Mouse (Mus musculus) neural tube, embryonic 13.5 days (tissue): ENCODE results near the gene Gpr158. TPM values are rescaled to one million over a fixed set of nuclear protein-coding genes. Genes with fewer than 3 reads are reported as not detected.

ENCODE experiments used
- ATAC-seq: fragments of 200-750 bp; cut with Nextera tagmentation; 2 replicates; pipeline ENCODE4 v1.8.0; 2017; ENCODE audit warnings: low read depth, mild to moderate bottlenecking, moderate TSS enrichment, moderate library complexity
- H3K27ac ChIP-seq: fragments of 300-500 bp; sonication (generic); replicated peaks from 2 replicates; pipeline ENCODE4 v1.5.1; 2015; ENCODE audit warnings: moderate library complexity, mild to moderate bottlenecking, inconsistent platforms
- H3K27me3 ChIP-seq: fragments of 300-500 bp; sonication (generic); 2 replicates; pipeline ENCODE4 v1.6.1; 2015; ENCODE audit warnings: mild to moderate bottlenecking, inconsistent platforms
- H3K36me3 ChIP-seq: fragments of 300-500 bp; sonication (generic); 2 replicates; pipeline ENCODE4 v1.6.1; 2015; ENCODE audit warnings: mild to moderate bottlenecking, inconsistent platforms
- H3K4me1 ChIP-seq: fragments of 300-500 bp; sonication (generic); replicated peaks from 2 replicates; pipeline ENCODE4 v1.6.1; 2015; ENCODE audit warnings: inconsistent platforms
- H3K4me2 ChIP-seq: fragments of 300-500 bp; sonication (generic); 2 replicates; pipeline ENCODE4 v1.6.1; 2015; ENCODE audit warnings: inconsistent platforms, mild to moderate bottlenecking, moderate library complexity
- H3K4me3 ChIP-seq: fragments of 300-500 bp; sonication (generic); 2 replicates; pipeline ENCODE4 v1.5.1; 2015; ENCODE audit warnings: mild to moderate bottlenecking, inconsistent platforms
- H3K9ac ChIP-seq: fragments of 300-500 bp; sonication (generic); 2 replicates; pipeline ENCODE4 v1.6.1; 2015; ENCODE audit warnings: moderate library complexity, mild to moderate bottlenecking, inconsistent platforms
- H3K9me3 ChIP-seq: fragments of 300-500 bp; sonication (generic); 2 replicates; pipeline ENCODE4 v1.6.1; 2016; ENCODE audit warnings: inconsistent platforms
- WGBS: fragments of 180-500 bp; shearing (Covaris S2); methylation state at CpG from one replicate; pipeline ENCODE4 v1.1.7; 2015; 5-methylcytosine and 5-hydroxymethylcytosine counted together
- polyA plus RNA-seq: library from polyadenylated mRNA; unstranded; fragments of >200 nt; fragmentation: Nextera tagmentation; extraction: Ambion mirVana; gene quantifications from 2 replicates; pipeline ENCODE4 v1.2.1, GENCODE M21; 2015

Gene Gpr158
- 2.2 and 2.5 TPM in 2 replicates for polyA plus RNA-seq

DNA sequence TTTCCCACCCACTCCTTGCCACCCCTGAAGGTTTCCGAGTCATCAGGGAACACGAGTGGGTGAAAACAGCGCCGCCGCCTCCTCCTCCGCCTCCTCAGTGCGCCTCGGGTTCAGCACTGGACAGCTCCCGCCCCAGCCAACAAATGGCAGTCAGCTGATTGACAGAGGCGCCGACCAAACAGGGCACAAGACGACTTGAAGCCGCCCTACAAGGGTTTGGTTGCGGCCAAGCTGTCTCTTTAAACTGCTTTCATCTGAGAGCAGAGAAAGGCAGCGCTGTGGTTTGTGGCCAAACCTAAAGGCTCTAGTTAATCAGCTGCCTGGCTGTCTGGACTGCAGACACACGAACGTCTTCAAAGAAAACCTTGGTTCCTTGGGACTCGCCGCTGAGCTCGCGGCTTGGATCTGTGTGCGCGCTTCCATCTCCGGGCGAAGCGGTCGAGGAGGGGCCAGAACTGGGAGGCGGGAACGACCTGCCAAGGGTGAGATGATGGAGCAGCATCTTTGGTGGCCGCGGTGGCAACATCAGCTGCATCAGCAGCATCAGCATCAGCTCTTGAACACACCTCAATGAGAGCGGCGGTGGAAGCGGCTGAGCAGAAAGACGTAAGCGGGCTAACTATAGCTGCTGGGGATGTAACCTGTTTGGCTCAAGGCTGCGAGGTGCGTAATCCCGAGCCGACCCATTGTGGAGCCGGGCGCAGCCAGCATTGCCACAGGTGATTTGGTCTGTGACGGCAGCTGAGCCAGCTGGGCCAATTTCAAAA is at the start of gene Gpr158:
Gpr158 (plus strand) TSS at position 198 of the 767 bp plus-strand sequence.
- Histone ChIP-seq H3K27ac (peak within 1 kb of the TSS; percentile 82), H3K4me1 (peaks cover 22% of the 10 kb centered on the region), H3K9ac (peak within 1 kb of the TSS; percentile 73), H3K4me3 (peak within 1 kb of the TSS; percentile 60), H3K4me2 (peak within 1 kb of the TSS; percentile 70), H3K9me3 (no peaks in the 10 kb centered on the region), H3K36me3 (no peaks in the 10 kb centered on the region), H3K27me3 (peaks cover 35% of the 10 kb centered on the region)
- WGBS, result under 1% methylated on average over 43 of the region's 43 CpGs
- peak; percentile 98 for ATAC-seq

DNA sequence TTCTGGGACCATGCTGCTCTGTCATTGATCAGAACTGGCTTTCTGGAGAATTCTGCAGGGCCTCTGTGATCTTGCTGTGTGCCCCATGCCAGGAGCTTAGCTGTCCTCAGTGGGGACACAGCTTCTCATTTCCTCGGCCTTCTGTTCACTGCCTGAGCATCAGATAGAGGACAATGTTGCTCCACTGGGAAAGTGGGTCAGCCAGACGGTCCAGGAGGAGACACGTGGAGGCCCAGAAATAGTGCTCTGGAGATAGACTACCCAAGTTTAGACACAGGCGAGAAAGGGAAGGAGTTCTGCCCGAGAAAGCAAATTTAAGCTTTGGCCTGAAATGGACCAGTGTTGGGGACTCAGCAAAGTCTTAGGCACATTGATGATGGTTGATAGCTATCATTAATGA is 23.5 kb upstream of the Gpr158 start:
- Histone ChIP-seq H3K9ac (no peak overlapping the region), H3K36me3 (no peaks in the 10 kb centered on the region), H3K9me3 (no peaks in the 10 kb centered on the region), H3K4me2 (no peak overlapping the region), H3K4me1 (no peaks in the 10 kb centered on the region), H3K27me3 (no peaks in the 10 kb centered on the region), H3K27ac (no peak overlapping the region), H3K4me3 (no peak overlapping the region)
- 81% methylated on average over 5 of the region's 5 CpGs for WGBS
- ATAC-seq, result no peak

DNA sequence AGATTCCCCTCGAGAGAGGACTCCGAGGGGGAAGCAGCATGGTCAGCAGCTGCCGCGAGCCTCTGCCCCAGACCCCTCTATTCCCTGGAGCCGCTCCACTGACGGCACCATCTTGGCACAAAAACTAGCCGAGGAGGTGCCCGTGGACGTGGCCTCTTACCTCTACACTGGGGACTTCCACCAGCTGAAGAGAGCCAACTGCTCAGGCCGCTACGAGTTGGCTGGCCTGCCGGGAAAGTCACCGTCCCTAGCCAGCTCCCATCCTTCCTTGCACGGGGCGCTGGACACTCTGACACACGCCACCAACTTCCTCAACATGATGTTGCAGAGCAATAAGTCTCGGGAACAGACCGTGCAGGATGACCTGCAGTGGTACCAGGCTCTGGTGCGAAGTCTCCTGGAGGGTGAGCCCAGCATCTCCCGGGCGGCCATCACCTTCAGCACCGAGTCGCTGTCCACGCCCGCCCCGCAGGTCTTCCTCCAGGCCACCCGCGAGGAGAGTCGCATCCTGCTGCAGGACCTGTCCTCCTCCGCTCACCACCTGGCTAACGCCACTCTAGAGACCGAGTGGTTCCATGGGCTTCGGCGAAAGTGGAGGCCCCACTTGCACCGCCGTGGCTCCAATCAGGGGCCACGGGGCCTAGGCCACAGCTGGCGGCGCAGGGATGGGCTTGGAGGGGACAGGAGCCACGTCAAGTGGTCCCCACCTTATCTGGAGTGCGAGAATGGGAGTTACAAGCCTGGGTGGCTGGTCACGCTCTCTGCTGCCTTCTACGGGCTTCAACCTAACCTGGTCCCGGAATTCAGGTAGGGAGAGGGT is 1.2 kb downstream of the Gpr158 start:
- Histone ChIP-seq H3K36me3 (no peaks in the 10 kb centered on the region), H3K27ac (no peak overlapping the region), H3K4me3 (peak overlapping the region; percentile 60), H3K9me3 (no peaks in the 10 kb centered on the region), H3K27me3 (peaks cover 35% of the 10 kb centered on the region), H3K4me1 (peaks cover 22% of the 10 kb centered on the region), H3K4me2 (peak overlapping the region; percentile 70), H3K9ac (peak overlapping the region; percentile 73)
- 14% methylated on average over 44 of the region's 44 CpGs for WGBS
- ATAC-seq, result peak; percentile 13; the same call in 1 of the 2 replicates

DNA sequence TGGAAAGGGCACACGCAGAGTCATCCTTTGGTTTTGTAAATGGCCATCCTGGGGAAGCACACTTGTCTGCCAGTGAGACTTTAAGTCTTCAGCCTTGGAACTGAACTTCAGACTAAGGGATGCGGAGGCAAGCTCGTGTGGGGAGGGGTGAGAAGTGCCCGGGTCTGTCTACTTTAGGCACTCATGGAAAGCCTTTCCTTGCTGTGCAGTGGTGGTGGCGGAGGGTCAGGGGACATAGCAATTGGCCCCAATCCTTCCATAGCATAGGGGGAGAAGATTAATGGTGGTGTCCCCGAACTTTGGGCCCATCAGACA is 1.8 kb downstream of the Gpr158 start:
- Histone ChIP-seq H3K4me2 (peak overlapping the region; percentile 70), H3K27me3 (peaks cover 35% of the 10 kb centered on the region), H3K4me3 (peak overlapping the region; percentile 60), H3K9ac (peak overlapping the region; percentile 73), H3K9me3 (no peaks in the 10 kb centered on the region), H3K27ac (no peak overlapping the region), H3K36me3 (no peaks in the 10 kb centered on the region), H3K4me1 (peaks cover 22% of the 10 kb centered on the region)
- WGBS, result 55% methylated on average over 6 of the region's 6 CpGs
- no peak for ATAC-seq

DNA sequence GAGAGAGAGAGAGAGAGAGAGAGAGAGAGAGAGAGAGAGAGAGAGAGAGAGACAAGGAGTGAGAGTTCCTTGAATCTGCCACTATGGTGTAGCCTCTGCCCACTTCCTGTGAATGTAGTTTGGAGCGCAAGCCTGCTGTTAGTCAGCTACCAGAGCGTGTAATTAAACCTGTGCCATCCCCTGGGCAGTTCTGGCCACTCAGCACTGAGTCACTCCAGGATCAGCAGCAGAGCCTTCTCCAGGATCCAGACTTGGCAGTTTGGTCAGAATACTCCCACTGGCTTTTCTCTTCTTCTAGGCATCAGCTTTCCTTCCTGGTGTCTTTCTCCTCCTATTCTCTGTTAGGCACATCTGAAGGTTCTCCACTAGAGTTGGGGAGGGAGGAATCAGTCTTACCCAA is 2.2 kb downstream of the Gpr158 start:
- Histone ChIP-seq H3K9ac (no peak overlapping the region), H3K4me1 (peaks cover 22% of the 10 kb centered on the region), H3K9me3 (no peaks in the 10 kb centered on the region), H3K36me3 (no peaks in the 10 kb centered on the region), H3K4me3 (0 out of 2 replicates have a peak overlapping the region, but pooled peaks have one; percentile 60), H3K27me3 (peaks cover 35% of the 10 kb centered on the region), H3K4me2 (peak overlapping the region; percentile 70), H3K27ac (no peak overlapping the region)
- WGBS, result 60% methylated on average over 2 of the region's 2 CpGs
- ATAC-seq, result no peak

DNA sequence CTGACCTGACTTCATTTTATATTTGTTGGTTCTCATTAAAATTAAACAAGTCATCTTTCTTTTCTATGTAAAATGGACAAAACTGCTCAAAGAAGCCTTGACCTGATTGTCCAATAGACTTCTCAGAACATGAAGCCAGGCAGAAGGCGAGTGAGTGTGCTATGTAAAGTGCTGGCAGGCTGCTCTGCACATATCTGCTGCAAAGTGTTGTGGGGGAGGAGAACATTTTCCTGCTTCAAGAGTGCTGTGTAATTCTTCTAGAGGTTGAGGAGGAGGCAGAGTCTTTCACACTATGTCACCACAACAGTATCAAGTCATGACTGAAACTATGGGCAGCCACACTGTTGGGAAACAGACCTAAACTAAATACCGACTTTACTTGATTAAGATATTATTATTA is 12.2 kb downstream of the Gpr158 start:
- Histone ChIP-seq H3K4me1 (no peaks in the 10 kb centered on the region), H3K27me3 (no peaks in the 10 kb centered on the region), H3K9ac (no peak overlapping the region), H3K4me2 (no peak overlapping the region), H3K9me3 (no peaks in the 10 kb centered on the region), H3K4me3 (no peak overlapping the region), H3K36me3 (no peaks in the 10 kb centered on the region), H3K27ac (no peak overlapping the region)
- no peak for ATAC-seq
- WGBS, result 87% methylated on average over 2 of the region's 2 CpGs

DNA sequence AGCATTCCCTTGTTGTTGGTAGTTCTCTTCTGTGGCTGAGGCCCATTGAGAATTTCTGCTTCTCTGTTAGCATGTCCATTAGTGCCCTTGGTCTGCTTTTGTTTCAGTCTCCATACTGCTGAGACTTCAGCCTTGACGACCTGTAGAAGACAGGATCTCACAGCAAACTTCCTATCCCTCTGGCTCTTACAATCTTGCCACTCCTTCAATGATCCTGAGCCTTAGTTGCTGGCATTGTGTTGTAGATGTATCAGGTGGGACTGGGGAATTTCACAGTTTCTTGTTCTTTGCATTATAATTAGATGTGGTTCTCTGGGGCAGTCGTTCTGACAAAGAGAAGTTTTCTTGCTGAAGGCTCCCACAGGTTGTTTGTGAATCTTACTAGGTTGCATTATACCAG is 25.4 kb downstream of the Gpr158 start:
- H3K9me3 ChIP-seq, result no peaks in the 10 kb centered on the region
- no peak overlapping the region for H3K27ac ChIP-seq
- H3K4me3 ChIP-seq, result no peak overlapping the region
- 6% methylated on average over 2 of the region's 2 CpGs for WGBS
- H3K4me1 ChIP-seq, result no peaks in the 10 kb centered on the region
- H3K27me3 ChIP-seq, result no peaks in the 10 kb centered on the region
- ATAC-seq, result no peak
- H3K9ac ChIP-seq, result no peak overlapping the region
- no peaks in the 10 kb centered on the region for H3K36me3 ChIP-seq
- no peak overlapping the region for H3K4me2 ChIP-seq

DNA sequence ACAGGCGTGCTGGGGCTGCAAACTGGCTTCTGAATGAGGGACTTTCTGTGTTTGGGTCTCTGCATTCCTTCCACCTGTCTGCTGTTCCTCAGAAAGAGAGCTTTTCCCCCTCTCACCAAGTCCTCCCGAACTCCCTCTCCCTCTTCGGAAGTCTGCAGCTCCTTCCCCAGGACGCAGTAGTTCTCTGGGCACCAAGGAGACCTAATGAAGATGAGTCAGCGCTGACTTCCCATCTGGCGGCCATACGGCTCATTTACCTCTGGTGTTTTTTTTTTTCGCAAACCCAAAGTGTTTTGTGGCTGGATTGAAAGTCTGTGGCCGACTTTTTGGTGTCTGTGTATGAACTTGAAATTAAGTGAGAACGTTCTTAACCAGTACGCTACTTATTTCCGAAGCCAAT is 30.0 kb downstream of the Gpr158 start:
- ATAC-seq, result no peak
- Histone ChIP-seq H3K27ac (no peak overlapping the region), H3K36me3 (no peaks in the 10 kb centered on the region), H3K27me3 (no peaks in the 10 kb centered on the region), H3K9ac (no peak overlapping the region), H3K4me2 (no peak overlapping the region), H3K4me1 (0 out of 2 replicates have a peak, but pooled peaks cover 11% of the 10 kb centered on the region), H3K4me3 (no peak overlapping the region), H3K9me3 (no peaks in the 10 kb centered on the region)
- 82% methylated on average over 12 of the region's 12 CpGs for WGBS

DNA sequence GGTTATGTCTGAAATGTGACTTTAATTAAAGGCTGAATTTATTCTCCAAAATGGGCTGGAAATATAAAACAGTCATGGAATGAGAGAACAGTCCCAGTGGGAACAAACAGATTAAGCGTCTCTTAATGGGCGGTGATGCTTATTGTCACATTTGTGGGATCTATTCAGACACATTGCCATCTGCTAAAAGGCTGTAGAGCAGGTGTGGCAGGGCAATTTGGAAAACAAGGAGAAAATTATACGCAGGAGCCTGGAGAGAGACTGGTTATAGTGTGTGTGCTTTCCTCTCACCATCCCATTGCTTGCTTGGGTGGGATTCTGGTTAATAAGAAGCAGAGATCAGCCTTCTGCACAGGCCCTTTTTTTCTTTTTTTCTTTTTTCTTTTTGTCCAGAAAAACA is 32.3 kb downstream of the Gpr158 start:
- no peak overlapping the region for H3K27ac ChIP-seq
- 0 out of 2 replicates have a peak, but pooled peaks cover 11% of the 10 kb centered on the region for H3K4me1 ChIP-seq
- H3K9me3 ChIP-seq, result no peaks in the 10 kb centered on the region
- no peak overlapping the region for H3K4me3 ChIP-seq
- no peak overlapping the region for H3K4me2 ChIP-seq
- H3K9ac ChIP-seq, result no peak overlapping the region
- no peaks in the 10 kb centered on the region for H3K36me3 ChIP-seq
- WGBS, result 33% methylated on average over 3 of the region's 3 CpGs
- peak; percentile 88 for ATAC-seq
- no peaks in the 10 kb centered on the region for H3K27me3 ChIP-seq

DNA sequence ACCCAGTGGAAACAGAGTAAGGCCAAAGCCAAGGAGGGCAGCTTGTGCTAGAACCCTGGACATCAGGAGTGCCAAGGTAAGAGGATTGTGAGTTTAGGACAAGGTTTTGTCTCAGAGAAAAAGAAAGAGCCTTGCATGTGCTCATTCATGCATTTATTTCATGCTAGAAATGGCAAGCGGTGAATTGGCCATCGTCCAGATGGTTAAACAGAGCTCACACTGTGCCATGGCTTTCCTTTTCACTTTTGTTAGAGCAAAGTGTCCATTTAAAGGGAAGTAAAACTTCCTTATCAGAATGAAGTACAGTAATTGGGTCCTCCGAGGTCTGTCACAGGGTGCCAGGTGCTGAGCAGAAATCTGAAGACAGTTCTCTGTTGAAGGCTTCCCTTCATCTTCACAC is 38.3 kb downstream of the Gpr158 start:
- no peaks in the 10 kb centered on the region for H3K4me1 ChIP-seq
- WGBS, result 63% methylated on average over 3 of the region's 3 CpGs
- no peaks in the 10 kb centered on the region for H3K9me3 ChIP-seq
- no peak overlapping the region for H3K4me3 ChIP-seq
- no peaks in the 10 kb centered on the region for H3K36me3 ChIP-seq
- H3K9ac ChIP-seq, result no peak overlapping the region
- H3K27ac ChIP-seq, result no peak overlapping the region
- no peak for ATAC-seq
- H3K27me3 ChIP-seq, result no peaks in the 10 kb centered on the region
- H3K4me2 ChIP-seq, result no peak overlapping the region

DNA sequence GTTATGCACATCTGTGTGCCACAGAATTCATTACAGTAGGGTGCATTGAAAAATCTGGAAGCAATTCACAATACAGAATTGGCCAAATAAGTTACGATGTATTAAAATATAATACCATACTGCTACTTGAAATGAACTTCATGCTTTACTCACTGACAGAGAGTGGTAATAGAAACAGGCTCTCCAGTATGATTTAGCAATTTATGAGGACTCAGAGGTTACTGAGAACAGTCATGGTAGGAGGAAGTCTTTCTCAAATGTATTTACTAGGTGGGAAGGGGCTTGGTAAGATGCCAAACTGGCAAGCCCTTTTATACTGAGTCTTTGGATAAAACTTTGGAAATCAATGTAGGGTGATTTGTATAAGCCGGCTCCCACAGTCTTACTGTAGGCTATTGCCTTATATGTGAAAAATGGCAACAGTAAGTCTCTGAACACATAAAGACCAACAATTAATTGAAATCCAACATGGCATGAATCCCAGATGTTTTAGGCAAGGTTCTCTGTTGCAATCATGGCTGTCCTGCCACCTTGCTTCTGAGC is 40.2 kb downstream of the Gpr158 start:
- H3K9me3 ChIP-seq, result no peaks in the 10 kb centered on the region
- H3K4me3 ChIP-seq, result no peak overlapping the region
- no peak for ATAC-seq
- H3K27me3 ChIP-seq, result no peaks in the 10 kb centered on the region
- 92% methylated on average over 2 of the region's 2 CpGs for WGBS
- H3K9ac ChIP-seq, result no peak overlapping the region
- H3K4me2 ChIP-seq, result no peak overlapping the region
- no peak overlapping the region for H3K27ac ChIP-seq
- no peaks in the 10 kb centered on the region for H3K36me3 ChIP-seq
- no peaks in the 10 kb centered on the region for H3K4me1 ChIP-seq

DNA sequence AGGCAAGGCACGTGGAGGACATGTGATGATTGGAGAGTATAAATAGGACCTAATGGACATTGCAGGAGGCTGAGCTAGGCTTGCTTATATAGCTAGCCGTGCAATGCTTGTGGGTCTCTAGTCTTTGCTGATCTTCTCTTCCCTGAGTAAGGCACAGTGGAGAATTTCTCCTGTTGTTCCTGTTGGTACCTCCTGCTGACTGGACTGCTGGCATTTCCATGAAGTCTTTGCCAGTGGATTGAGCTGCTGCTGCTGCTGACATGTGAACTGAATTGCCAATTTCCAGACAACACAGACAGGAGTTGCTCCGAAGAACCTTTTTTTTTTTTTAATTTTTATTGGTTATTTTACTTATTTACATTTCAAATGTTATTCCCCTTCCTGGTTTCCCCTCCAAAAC is 41.5 kb downstream of the Gpr158 start:
- Histone ChIP-seq H3K27me3 (no peaks in the 10 kb centered on the region), H3K9me3 (no peaks in the 10 kb centered on the region), H3K4me1 (no peaks in the 10 kb centered on the region), H3K4me2 (no peak overlapping the region), H3K27ac (no peak overlapping the region), H3K9ac (no peak overlapping the region), H3K36me3 (no peaks in the 10 kb centered on the region), H3K4me3 (no peak overlapping the region)
- no peak for ATAC-seq
- 86% methylated on average over 3 of the region's 3 CpGs for WGBS
